Mouse (Mus musculus) ES-E14 (cell line): ENCODE results near the gene Meox1.

ENCODE experiments used
- CHD2 ChIP-seq: IDR thresholded peaks from 2 replicates; pipeline ENCODE4 v1.6.1; 2014; ENCODE audit warnings: mild to moderate bottlenecking, low read depth, low read length, inconsistent platforms
- ZNF384 ChIP-seq: IDR thresholded peaks from 2 replicates; pipeline ENCODE4 v1.6.1; 2012; ENCODE audit warnings: low read depth, low read length, inconsistent platforms

GRCm38 (mm10) chr11:101889781-101890180 lies 4.4 kb downstream of the Meox1 start:
- no peak for TF ChIP-seq ZNF384
- TF ChIP-seq CHD2: no peak
